Mouse (Mus musculus) E14TG2a.4 (cell line): ENCODE data around the gene Iqcf3.

Source experiments
- CTCF ChIP-seq: conservative IDR thresholded peaks from 2 replicates; pipeline ENCODE4 v1.5.1; 2014; ENCODE audit warnings: low read length
- NANOG ChIP-seq: IDR thresholded peaks from 2 replicates; pipeline ENCODE4 v1.6.1; 2014; ENCODE audit warnings: borderline replicate concordance, low read length, mixed read lengths
- POU5F1 ChIP-seq: IDR thresholded peaks from 2 replicates; pipeline ENCODE4 v1.6.1; 2014; ENCODE audit warnings: low read length, borderline replicate concordance

DNA sequence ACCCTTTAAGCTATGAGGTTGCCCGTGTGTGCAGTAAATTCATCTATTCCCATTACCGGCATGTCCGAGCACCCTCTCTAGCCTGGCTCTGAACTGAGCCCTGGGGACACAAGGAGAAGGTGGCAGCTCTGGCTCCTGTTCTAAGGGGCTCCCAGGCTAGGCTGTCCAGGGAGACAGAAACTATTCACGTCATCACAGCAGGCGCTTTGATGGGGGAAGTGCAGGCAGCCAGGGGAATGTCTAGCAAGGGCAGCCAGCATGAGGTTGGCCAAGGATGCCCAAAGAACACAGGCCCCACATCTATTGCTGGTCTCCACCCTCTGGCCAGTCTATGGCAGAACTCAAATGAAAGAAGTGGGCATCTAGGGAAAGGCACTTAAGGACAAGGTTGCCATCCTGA lies 103.5 kb downstream of the Iqcf3 start:
- no peak for TF ChIP-seq CTCF
- no peak for TF ChIP-seq POU5F1
- no peak for TF ChIP-seq NANOG
